Mouse (Mus musculus): ENCODE results near the gene Hspb8. TPM values are rescaled to one million over a fixed set of nuclear protein-coding genes. Genes with fewer than 3 reads are reported as not detected.

Hspb8 gene
- polyA plus RNA-seq, 1 experiment from 2014 or later: 7.6 TPM

- no peak overlapping the region for H3K27ac ChIP-seq (replicated peaks)
- peaks cover 28% of the 10 kb centered on the region for H3K27me3 ChIP-seq
- WGBS: 54% methylated on average over 7 of the region's 7 CpGs
- H3K36me3 ChIP-seq: no peaks in the 10 kb centered on the region
- H3K9me3 ChIP-seq: no peaks in the 10 kb centered on the region
- no peak overlapping the region for H3K4me2 ChIP-seq
- peaks cover 30% of the 10 kb centered on the region for H3K4me1 ChIP-seq (replicated peaks)
- no peak overlapping the region for H3K4me3 ChIP-seq
- no peak overlapping the region for H3K9ac ChIP-seq
- no peak for ATAC-seq (ENCODE audit: low read depth)
These were observed 2.6 kb upstream of the Hspb8 start for GRCm38 (mm10) chr5:116425273-116425672.

DNA sequence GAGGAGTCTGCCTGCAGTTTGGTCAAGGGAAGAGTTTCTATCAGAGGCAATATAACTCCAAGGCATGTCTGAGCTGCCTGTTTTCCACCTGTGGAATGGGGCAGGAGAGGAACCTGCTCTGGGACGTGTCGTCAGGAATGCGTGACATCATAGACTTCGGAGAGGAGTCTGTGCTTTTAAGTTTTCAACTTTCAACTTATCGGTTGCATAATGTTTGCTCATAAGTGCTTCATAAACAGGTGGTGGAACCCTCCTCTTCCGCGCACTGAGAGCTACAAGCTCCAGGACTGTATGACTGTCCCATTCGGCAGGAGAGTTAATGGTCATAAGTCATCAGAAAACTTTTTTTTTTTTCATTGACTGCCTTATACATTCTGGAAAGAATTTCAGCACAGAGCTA lies 1.1 kb upstream of the Hspb8 start:
- Histone ChIP-seq H3K9ac (no peak overlapping the region), H3K27me3 (peaks cover 28% of the 10 kb centered on the region), H3K4me2 (no peak overlapping the region), H3K9me3 (no peaks in the 10 kb centered on the region), H3K4me1 (replicated peaks) (peaks cover 32% of the 10 kb centered on the region), H3K4me3 (no peak overlapping the region), H3K27ac (replicated peaks) (no peak overlapping the region), H3K36me3 (no peaks in the 10 kb centered on the region)
- 84% methylated on average over 8 of the region's 8 CpGs for WGBS
- ATAC-seq (ENCODE audit: low read depth): no peak

- Histone ChIP-seq H3K4me1 (replicated peaks) (peaks cover 38% of the 10 kb centered on the region), H3K27ac (replicated peaks) (no peak overlapping the region), H3K4me2 (peak overlapping the region; percentile 54), H3K9me3 (no peaks in the 10 kb centered on the region), H3K9ac (peak overlapping the region; percentile 58), H3K27me3 (peaks cover 28% of the 10 kb centered on the region), H3K36me3 (no peaks in the 10 kb centered on the region), H3K4me3 (peak overlapping the region; percentile 22)
- ATAC-seq (ENCODE audit: low read depth): no peak
- 54% methylated on average over 22 of the region's 22 CpGs for WGBS
These were observed 728 bp downstream of the Hspb8 start for GRCm38 (mm10) chr5:116421791-116422481.

GRCm38 (mm10) chr5:116420759-116421225 lies 1.9 kb downstream of the Hspb8 start:
- Histone ChIP-seq H3K27ac (replicated peaks) (peak overlapping the region; percentile 70), H3K4me2 (peak overlapping the region; percentile 9; the same call in 1 of the 2 replicates)

GRCm38 (mm10) chr5:116420213-116420612 lies 2.5 kb downstream of the Hspb8 start:
- 100% methylated on average over 1 of the region's 1 CpGs for WGBS
- Histone ChIP-seq H3K4me1 (replicated peaks) (peaks cover 44% of the 10 kb centered on the region), H3K4me3 (no peak overlapping the region), H3K4me2 (0 out of 2 replicates have a peak overlapping the region, but pooled peaks have one; percentile 9), H3K27me3 (peaks cover 28% of the 10 kb centered on the region), H3K36me3 (no peaks in the 10 kb centered on the region), H3K9ac (0 out of 2 replicates have a peak overlapping the region, but pooled peaks have one; percentile 38), H3K9me3 (no peaks in the 10 kb centered on the region), H3K27ac (replicated peaks) (peak overlapping the region; percentile 70; the same call in 1 of the 2 replicates)
- no peak for ATAC-seq (ENCODE audit: low read depth)

More at GRCm38 (mm10) chr5:116420759-116421225, 1.9 kb downstream of the Hspb8 start:
- peaks cover 28% of the 10 kb centered on the region for H3K27me3 ChIP-seq
- peak overlapping the region; percentile 38; the same call in 1 of the 2 replicates for H3K9ac ChIP-seq
- no peaks in the 10 kb centered on the region for H3K9me3 ChIP-seq
- H3K4me3 ChIP-seq: no peak overlapping the region
- peaks cover 44% of the 10 kb centered on the region for H3K4me1 ChIP-seq (replicated peaks)
- no peaks in the 10 kb centered on the region for H3K36me3 ChIP-seq
- ATAC-seq (ENCODE audit: low read depth): peak; percentile 42; the same call in 1 of the 2 replicates
- WGBS: 6% methylated on average over 6 of the region's 6 CpGs

DNA sequence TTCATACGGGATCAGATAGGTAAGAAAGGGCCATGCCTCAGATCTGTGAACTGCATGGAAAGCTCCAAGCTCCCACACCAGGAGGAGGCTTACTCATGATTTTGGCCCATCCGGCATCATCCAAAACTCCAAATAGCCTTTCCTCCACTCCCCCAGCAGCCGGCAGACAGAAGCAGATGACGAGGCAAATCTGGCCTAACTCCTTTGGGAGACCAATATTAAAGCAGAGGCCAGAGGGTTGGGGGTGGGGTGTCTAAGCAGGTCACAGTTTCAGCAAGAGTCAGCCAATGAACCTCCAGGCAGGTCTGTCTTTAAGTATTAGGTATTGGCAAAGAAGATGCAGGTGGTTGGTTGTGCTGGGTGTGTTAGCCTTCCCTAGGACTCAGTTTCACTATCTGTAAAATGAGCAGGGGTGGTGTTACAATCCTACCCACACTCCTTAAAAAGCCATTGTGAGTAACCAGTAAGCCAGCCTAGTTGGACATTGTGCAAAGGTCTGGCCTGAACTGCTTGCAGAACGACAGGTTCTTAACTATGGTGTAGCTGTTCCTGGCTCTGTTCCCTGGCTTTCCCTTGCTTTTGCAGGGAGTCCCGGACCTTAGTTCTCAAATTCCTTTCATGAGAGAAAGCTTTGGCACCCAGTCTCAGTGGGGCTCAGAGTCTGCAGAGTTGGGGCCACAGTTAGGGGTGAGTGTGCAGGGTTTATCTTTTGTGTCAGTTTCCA lies 3.2 kb downstream of the Hspb8 start:
- Histone ChIP-seq H3K4me2 (no peak overlapping the region), H3K9me3 (no peaks in the 10 kb centered on the region), H3K4me3 (no peak overlapping the region), H3K27me3 (peaks cover 28% of the 10 kb centered on the region), H3K4me1 (replicated peaks) (peaks cover 43% of the 10 kb centered on the region), H3K9ac (no peak overlapping the region), H3K36me3 (no peaks in the 10 kb centered on the region), H3K27ac (replicated peaks) (no peak overlapping the region)
- 56% methylated on average over 6 of the region's 6 CpGs for WGBS
- no peak for ATAC-seq (ENCODE audit: low read depth)

GRCm38 (mm10) chr5:116416208-116416607 lies 6.5 kb downstream of the Hspb8 start:
- Histone ChIP-seq H3K27ac (replicated peaks) (no peak overlapping the region), H3K4me2 (no peak overlapping the region), H3K4me3 (no peak overlapping the region), H3K4me1 (replicated peaks) (peaks cover 25% of the 10 kb centered on the region), H3K27me3 (no peaks in the 10 kb centered on the region), H3K36me3 (no peaks in the 10 kb centered on the region), H3K9ac (no peak overlapping the region), H3K9me3 (no peaks in the 10 kb centered on the region)
- 17% methylated on average over 5 of the region's 5 CpGs for WGBS
- ATAC-seq (ENCODE audit: low read depth): no peak

- Histone ChIP-seq H3K9ac (0 out of 2 replicates have a peak overlapping the region, but pooled peaks have one; percentile 8), H3K9me3 (no peaks in the 10 kb centered on the region), H3K4me2 (peak overlapping the region; percentile 29; the same call in 1 of the 2 replicates), H3K4me3 (no peak overlapping the region), H3K36me3 (no peaks in the 10 kb centered on the region), H3K27ac (replicated peaks) (peak overlapping the region; percentile 20; the same call in 1 of the 2 replicates), H3K4me1 (replicated peaks) (peaks cover 38% of the 10 kb centered on the region), H3K27me3 (no peaks in the 10 kb centered on the region)
- under 1% methylated on average over 16 of the region's 16 CpGs for WGBS
- ATAC-seq (ENCODE audit: low read depth): no peak
These were observed 12.7 kb downstream of the Hspb8 start for GRCm38 (mm10) chr5:116409689-116410590.

GRCm38 (mm10) chr5:116408965-116409364 lies 13.7 kb downstream of the Hspb8 start:
- no peaks in the 10 kb centered on the region for H3K9me3 ChIP-seq
- no peak overlapping the region for H3K4me2 ChIP-seq
- H3K36me3 ChIP-seq: no peaks in the 10 kb centered on the region
- H3K4me3 ChIP-seq: no peak overlapping the region
- H3K4me1 ChIP-seq (replicated peaks): peaks cover 38% of the 10 kb centered on the region
- H3K9ac ChIP-seq: no peak overlapping the region
- H3K27me3 ChIP-seq: no peaks in the 10 kb centered on the region
- ATAC-seq (ENCODE audit: low read depth): no peak
- no peak overlapping the region for H3K27ac ChIP-seq (replicated peaks)
- 60% methylated on average over 9 of the region's 9 CpGs for WGBS

DNA sequence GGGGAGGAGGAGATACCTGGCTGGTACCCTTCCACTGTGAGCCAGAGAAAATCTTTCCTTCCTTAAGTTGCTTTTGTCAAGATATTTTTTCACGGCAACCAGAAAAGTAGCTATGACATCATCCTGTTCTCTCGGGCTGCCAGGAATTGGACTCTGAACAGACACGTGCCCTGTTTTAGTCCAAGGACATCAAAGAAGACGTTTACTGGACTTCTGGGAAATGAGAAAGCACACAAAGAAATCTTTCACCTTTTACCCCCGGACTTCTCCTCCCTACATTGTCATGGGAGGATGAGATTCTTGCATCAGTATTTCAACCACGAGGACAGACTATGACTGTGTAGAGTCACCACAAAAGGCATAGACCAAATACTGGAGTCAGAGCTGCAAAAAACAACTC lies 14.7 kb downstream of the Hspb8 start:
- H3K4me3 ChIP-seq: no peak overlapping the region
- H3K4me2 ChIP-seq: no peak overlapping the region
- no peak overlapping the region for H3K9ac ChIP-seq
- no peak for ATAC-seq (ENCODE audit: low read depth)
- H3K36me3 ChIP-seq: no peaks in the 10 kb centered on the region
- WGBS: 25% methylated on average over 6 of the region's 6 CpGs
- no peaks in the 10 kb centered on the region for H3K9me3 ChIP-seq
- H3K4me1 ChIP-seq (replicated peaks): peaks cover 38% of the 10 kb centered on the region
- H3K27me3 ChIP-seq: no peaks in the 10 kb centered on the region
- no peak overlapping the region for H3K27ac ChIP-seq (replicated peaks)

DNA sequence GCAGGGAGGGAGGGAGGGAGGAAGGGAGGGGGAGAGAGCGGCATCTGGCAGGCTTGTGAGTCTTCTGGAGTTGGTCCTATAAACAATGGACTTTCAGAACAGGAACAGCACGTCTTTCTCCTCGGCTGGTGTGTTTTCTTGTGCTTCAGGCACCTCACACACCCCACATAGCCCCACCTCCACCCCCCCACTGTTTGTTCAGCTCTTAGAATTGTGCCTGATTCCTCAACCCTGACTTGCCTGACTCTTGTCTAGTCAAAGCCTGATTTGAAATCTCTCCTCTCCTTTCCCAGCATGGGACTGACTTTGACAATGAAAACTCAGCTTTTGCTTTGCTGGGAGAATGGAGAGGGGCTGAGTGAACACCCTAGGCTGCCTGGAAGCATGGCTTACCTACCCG lies 15.3 kb downstream of the Hspb8 start:
- no peak for ATAC-seq (ENCODE audit: low read depth)
- H3K9me3 ChIP-seq: no peaks in the 10 kb centered on the region
- no peak overlapping the region for H3K4me2 ChIP-seq
- no peak overlapping the region for H3K4me3 ChIP-seq
- peaks cover 38% of the 10 kb centered on the region for H3K4me1 ChIP-seq (replicated peaks)
- no peak overlapping the region for H3K27ac ChIP-seq (replicated peaks)
- H3K27me3 ChIP-seq: no peaks in the 10 kb centered on the region
- no peak overlapping the region for H3K9ac ChIP-seq
- WGBS: 28% methylated on average over 4 of the region's 4 CpGs
- H3K36me3 ChIP-seq: no peaks in the 10 kb centered on the region

Measured in neural tube, embryonic 13.5 days (tissue).